Mouse (Mus musculus) olfactory bulb, adult 2 months (tissue): ENCODE measurements around the gene Cend1. TPM values are rescaled to one million over a fixed set of nuclear protein-coding genes. Genes with fewer than 3 reads are reported as not detected.

ENCODE experiments used
- H3K27ac ChIP-seq: fragments of 200-500 bp; 2 replicates; pipeline ENCODE4 v1.5.1; 2012; ENCODE audit warnings: low read depth, low read length; ENCODE audit not compliant: insufficient read depth
- H3K4me1 ChIP-seq: fragments of 200-500 bp; 2 replicates; pipeline ENCODE4 v1.6.1; 2012; ENCODE audit warnings: low read length; ENCODE audit not compliant: control insufficient read depth, insufficient read depth
- H3K4me3 ChIP-seq: fragments of 200-500 bp; 2 replicates; pipeline ENCODE4 v1.5.1; 2012; ENCODE audit warnings: mild to moderate bottlenecking, low read depth, low read length, moderate library complexity; ENCODE audit not compliant: insufficient read depth
- CTCF ChIP-seq: fragments of 200-500 bp; IDR thresholded peaks from 2 replicates; pipeline ENCODE4 v1.5.1; 2012; ENCODE audit warnings: low read depth, mild to moderate bottlenecking, low read length, moderate library complexity; ENCODE audit not compliant: insufficient read depth
- POLR2A ChIP-seq: fragments of 200-500 bp; IDR thresholded peaks from 2 replicates; pipeline ENCODE4 v1.6.1; 2012; ENCODE audit warnings: mild to moderate bottlenecking, low read depth, low read length, moderate library complexity; ENCODE audit not compliant: insufficient read depth
- WGBS: fragments of 180-500 bp; shearing (Covaris S2); methylation state at CpG from one replicate; pipeline ENCODE4 v1.1.7; 2018; 5-methylcytosine and 5-hydroxymethylcytosine counted together
- polyA plus RNA-seq: library from polyadenylated mRNA; stranded (reverse); fragments of >200 nt; gene quantifications from 2 replicates; pipeline ENCODE4 v1.2.4, GENCODE M21; 2012; ENCODE audit warnings: low replicate concordance; ENCODE audit not compliant: missing spikeins, insufficient read depth, insufficient read length

Gene Cend1
- polyA plus RNA-seq, 1 experiment: not detected

DNA sequence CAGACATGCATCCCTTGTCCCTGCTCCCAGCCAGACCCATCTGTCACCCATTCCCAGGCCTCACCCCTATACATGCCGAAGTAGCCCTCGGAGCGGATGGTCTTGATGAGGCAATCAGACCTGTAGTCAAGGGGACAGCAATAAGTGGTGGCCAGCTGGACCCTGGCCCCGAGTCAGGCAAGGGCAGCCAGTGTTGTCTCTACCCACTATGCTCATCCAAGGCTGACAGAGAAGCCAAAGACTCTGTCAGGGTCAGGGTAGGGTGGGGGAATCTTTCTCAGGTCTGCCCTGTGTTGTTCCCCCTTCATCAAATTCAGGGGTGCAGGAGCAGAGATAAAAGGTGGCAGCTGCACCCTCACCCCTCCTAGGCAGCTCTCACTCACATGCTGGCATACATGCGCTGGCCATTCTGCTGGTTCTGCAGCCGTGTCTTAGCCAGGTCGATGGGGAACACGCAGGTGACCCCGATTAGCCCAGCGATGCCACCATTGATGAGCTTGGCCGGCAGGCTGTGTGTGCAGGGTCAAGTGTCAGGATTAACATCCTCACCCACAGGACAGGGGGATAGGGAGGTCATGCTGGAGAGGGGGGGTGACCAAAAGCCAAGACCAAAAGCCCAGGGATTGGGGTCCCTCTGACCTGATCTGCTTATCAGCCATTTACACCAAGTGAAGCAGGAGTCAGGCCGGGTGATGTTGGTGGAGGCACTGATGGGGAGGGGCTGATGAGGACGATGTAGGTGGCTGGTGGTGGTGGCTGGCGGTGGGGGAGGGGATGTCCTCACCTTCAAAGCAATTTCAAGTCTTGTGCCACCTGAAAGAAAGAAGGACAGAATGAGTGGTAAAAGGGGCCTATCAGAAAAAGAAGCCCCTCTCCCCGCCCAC lies 4.5 kb upstream of the Cend1 start:
- Histone ChIP-seq H3K4me1 (peaks cover 45% of the 10 kb centered on the region), H3K4me3 (peak overlapping the region; percentile 66), H3K27ac (peak overlapping the region; percentile 19; the same call in 1 of the 2 replicates)
- TF ChIP-seq CTCF (no peak), POLR2A (no peak)
- 64% methylated on average over 15 of the region's 15 CpGs for WGBS

- no peak for TF ChIP-seq POLR2A
- TF ChIP-seq CTCF: no peak
- 83% methylated on average over 6 of the region's 6 CpGs for WGBS
- H3K4me3 ChIP-seq: no peak overlapping the region
- H3K4me1 ChIP-seq: peaks cover 51% of the 10 kb centered on the region
- no peak overlapping the region for H3K27ac ChIP-seq
Observed at GRCm38 (mm10) chr7:141432741-141433516, 3.6 kb upstream of the Cend1 start.

DNA sequence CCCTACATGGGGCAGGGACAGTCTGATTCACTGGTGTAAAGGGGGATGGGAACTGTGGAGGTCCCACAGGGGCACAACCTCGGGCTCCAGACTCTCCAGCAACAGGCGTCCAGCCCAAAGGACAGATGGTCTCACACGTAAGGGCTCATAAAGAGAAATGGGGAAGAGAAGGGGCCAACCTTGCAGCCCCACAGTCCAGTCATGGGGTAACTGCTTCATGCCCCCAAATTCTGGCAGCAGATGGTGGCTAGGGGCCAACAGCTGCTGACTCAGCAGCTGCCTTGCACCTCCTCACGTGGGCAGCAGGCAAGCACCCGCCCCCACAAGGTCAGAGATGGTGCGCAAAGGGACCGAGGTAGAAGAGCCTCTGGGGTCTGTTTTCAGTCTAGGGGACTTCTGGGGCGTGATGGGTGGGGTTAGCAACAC lies 2.9 kb upstream of the Cend1 start:
- no peak for TF ChIP-seq CTCF
- TF ChIP-seq POLR2A: no peak
- WGBS: 75% methylated on average over 8 of the region's 8 CpGs
- Histone ChIP-seq H3K4me3 (no peak overlapping the region), H3K27ac (no peak overlapping the region), H3K4me1 (peaks cover 56% of the 10 kb centered on the region)

DNA sequence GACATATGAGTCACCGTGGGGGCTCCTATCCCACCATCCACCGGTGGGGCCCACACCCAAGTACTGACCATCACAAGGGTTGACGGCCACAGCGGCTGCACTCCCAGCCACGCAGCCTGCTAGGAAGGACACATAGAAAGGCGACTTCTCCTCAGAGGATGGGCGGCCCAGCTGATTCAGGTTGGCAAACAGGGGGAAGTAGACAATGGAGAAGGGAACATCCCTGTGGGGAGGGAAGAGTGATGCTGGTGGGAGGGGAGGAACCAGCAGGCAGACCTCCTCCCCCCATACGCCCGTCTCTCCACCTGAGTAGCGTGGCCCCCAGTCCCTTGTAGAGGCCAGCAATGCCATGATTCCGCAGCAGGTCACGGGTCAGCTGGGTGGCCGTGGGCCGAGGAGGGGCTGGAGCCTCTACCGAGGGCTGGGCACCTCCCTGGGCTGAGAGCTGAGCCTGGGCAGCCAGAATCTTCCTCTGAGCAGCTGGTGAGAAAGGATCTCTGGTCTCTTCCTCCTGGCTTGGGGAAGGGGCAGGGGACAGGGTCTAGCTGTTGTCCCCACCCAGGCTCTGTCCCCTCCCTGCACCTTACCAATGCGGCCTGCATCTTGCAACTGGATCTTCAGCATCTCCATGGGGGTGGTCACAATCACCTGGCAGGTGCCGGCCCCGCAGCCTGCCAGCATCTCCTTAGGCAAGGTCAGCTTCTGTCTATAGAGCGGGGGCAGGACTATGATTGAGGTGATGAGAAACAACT lies 2.3 kb upstream of the Cend1 start:
- TF ChIP-seq POLR2A: no peak
- TF ChIP-seq CTCF: no peak
- no peak overlapping the region for H3K27ac ChIP-seq
- no peak overlapping the region for H3K4me3 ChIP-seq
- H3K4me1 ChIP-seq: peaks cover 51% of the 10 kb centered on the region
- 92% methylated on average over 19 of the region's 19 CpGs for WGBS

- Histone ChIP-seq H3K4me1 (peaks cover 47% of the 10 kb centered on the region), H3K27ac (no peak overlapping the region), H3K4me3 (no peak overlapping the region)
- WGBS: 93% methylated on average over 9 of the region's 9 CpGs
- TF ChIP-seq CTCF: no peak
- TF ChIP-seq POLR2A: no peak
Observed at GRCm38 (mm10) chr7:141430585-141431240, 1.4 kb upstream of the Cend1 start.

- WGBS: 60% methylated on average over 9 of the region's 9 CpGs
- Histone ChIP-seq H3K4me1 (peaks cover 42% of the 10 kb centered on the region), H3K4me3 (no peak overlapping the region), H3K27ac (no peak overlapping the region)
- TF ChIP-seq CTCF (no peak), POLR2A (no peak)
Observed at GRCm38 (mm10) chr7:141429840-141430584, 721 bp upstream of the Cend1 start.

DNA sequence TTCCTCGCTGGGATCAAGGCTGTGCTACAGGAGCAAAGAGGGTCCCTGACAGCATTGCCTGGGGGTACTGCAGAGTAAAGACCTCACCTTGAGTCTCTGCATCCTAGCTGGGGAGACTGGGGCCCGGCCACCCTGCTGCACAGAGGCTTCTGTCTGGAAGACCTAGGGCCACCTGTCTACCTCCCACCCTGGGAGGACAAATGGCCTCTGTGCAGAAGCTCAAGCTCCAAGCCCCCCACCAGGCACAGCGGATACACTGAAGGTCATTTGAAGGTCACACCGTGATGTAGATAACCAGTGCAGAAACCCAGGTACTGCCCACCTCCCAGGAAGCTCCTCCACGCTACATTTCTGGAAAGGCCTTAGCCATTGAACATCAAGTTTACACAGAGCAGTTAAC lies 590 bp downstream of the Cend1 start:
- TF ChIP-seq CTCF (no peak), POLR2A (no peak)
- WGBS: 42% methylated on average over 5 of the region's 5 CpGs
- H3K27ac ChIP-seq: peak overlapping the region; percentile 61
- H3K4me3 ChIP-seq: peak overlapping the region; percentile 67
- H3K4me1 ChIP-seq: peaks cover 32% of the 10 kb centered on the region
